Mouse (Mus musculus): ENCODE measurements around the gene Shmt2. TPM values are rescaled to one million over a fixed set of nuclear protein-coding genes. Genes with fewer than 3 reads are reported as not detected.

The Shmt2 gene
- total RNA-seq, 2 experiments from 2014 or later: 25.4 to 27.6 TPM

GRCm38 (mm10) chr10:127476541-127476940 is 45.7 kb downstream of the Shmt2 start:
- no peak for DNase-seq (ENCODE audit: low spot score in 2 of 2)
- TF ChIP-seq CTCF (conservative IDR thresholded peaks at IDR 0.05): no peak
- Histone ChIP-seq H3K4me3 (no peak overlapping the region), H3K27ac (no peak overlapping the region; the same call in 1 of the 2 replicates)

GRCm38 (mm10) chr10:127475175-127475574 is 47.1 kb downstream of the Shmt2 start:
- TF ChIP-seq CTCF (conservative IDR thresholded peaks at IDR 0.05): no peak
- Histone ChIP-seq H3K27ac (no peak overlapping the region), H3K4me3 (no peak overlapping the region)
- no peak for DNase-seq (ENCODE audit: low spot score in 2 of 2)

GRCm38 (mm10) chr10:127472722-127473121 is 49.5 kb downstream of the Shmt2 start:
- TF ChIP-seq CTCF (conservative IDR thresholded peaks at IDR 0.05): no peak
- H3K4me3 ChIP-seq: no peak overlapping the region
- DNase-seq (ENCODE audit: low spot score in 2 of 2): no peak
- no peak overlapping the region for H3K27ac ChIP-seq

- H3K4me3 ChIP-seq: no peak overlapping the region
- no peak for DNase-seq (ENCODE audit: low spot score in 2 of 2)
- H3K27ac ChIP-seq: no peak overlapping the region
- TF ChIP-seq CTCF (conservative IDR thresholded peaks at IDR 0.05): no peak
Measured at GRCm38 (mm10) chr10:127471281-127471988, 50.8 kb downstream of the Shmt2 start.

Other genes with a start within 250 kb of the Shmt2 start
- gene Mbd6, start 233.4 kb downstream of the Shmt2 start, total RNA-seq (2021): 10 to 100 TPM; 54.3 to 60.6 TPM
- gene Mars, start 210.7 kb downstream of the Shmt2 start, total RNA-seq (2021): 10 to 100 TPM; 55.6 to 60.0 TPM
- gene Arhgap9, start 200.5 kb downstream of the Shmt2 start, total RNA-seq (2021): under 1 TPM; 0.56 to 0.79 TPM
- 1 to 10 TPM; 2.5 to 3.1 TPM for gene Gli1, start 180.5 kb downstream of the Shmt2 start, total RNA-seq (2021)
- gene Inhbe, start 168.0 kb downstream of the Shmt2 start, total RNA-seq (2021): not detected
- gene Inhbc, start 152.0 kb downstream of the Shmt2 start, total RNA-seq (2021): not detected
- gene R3hdm2, start 142.1 kb downstream of the Shmt2 start, total RNA-seq (2021): 100 to 1,000 TPM; 153 to 170 TPM
- 1 to 10 TPM; 2.4 to 8.1 TPM for gene Stac3, start 20.8 kb downstream of the Shmt2 start, total RNA-seq (2021)
- 1 to 10 TPM; 3.5 to 3.7 TPM for gene Ndufa4l2, start 7.5 kb downstream of the Shmt2 start, total RNA-seq (2021)
- 1 to 10 TPM; 1.2 to 1.6 TPM for gene Nxph4, start 12.1 kb upstream of the Shmt2 start, total RNA-seq (2021)
- gene Lrp1, start 98.7 kb upstream of the Shmt2 start, total RNA-seq (2021): 100 to 1,000 TPM; 288 to 310 TPM
- 1 to 10 TPM; 6.4 to 6.7 TPM for gene Stat6, start 120.5 kb upstream of the Shmt2 start, total RNA-seq (2021)
- 1 to 10 TPM; 5.8 to 6.8 TPM for gene Nemp1, start 144.5 kb upstream of the Shmt2 start, total RNA-seq (2021)
- 10 to 100 TPM; 44.0 to 44.4 TPM for gene Nab2, start 146.1 kb upstream of the Shmt2 start, total RNA-seq (2021)
- 1 to 10 TPM in 1 of 2 experiments, under 1 TPM in 1; 0.59 to 1.1 TPM for gene Myo1a, start 182.7 kb upstream of the Shmt2 start, total RNA-seq (2021)
- 1 to 10 TPM; 2.2 to 3.6 TPM for gene Tac2, start 202.0 kb upstream of the Shmt2 start, total RNA-seq (2021)
- gene Zbtb39, start 217.1 kb upstream of the Shmt2 start, total RNA-seq (2021): 10 to 100 TPM; 10.5 to 11.5 TPM
- 1 to 10 TPM; 1.2 to 1.7 TPM for gene Gpr182, start 229.3 kb upstream of the Shmt2 start, total RNA-seq (2021)
- gene Rdh1, start 237.3 kb upstream of the Shmt2 start, total RNA-seq (2021): under 1 TPM in 1 of 2 experiments, not detected in 1; 0.18 TPM
- under 1 TPM in 1 of 2 experiments, not detected in 1; 0.39 TPM for gene Rdh16f1, start 237.3 kb upstream of the Shmt2 start, total RNA-seq (2021)